Mouse (Mus musculus) cerebellum, adult (tissue): ENCODE results near the gene Mark3.

Experiments used
- ATAC-seq: cut with Nextera tagmentation; 2 replicates; pipeline ENCODE4 v1.9.2; 2017; ENCODE audit warnings: mild to moderate bottlenecking, moderate library complexity, mixed read lengths; ENCODE audit not compliant: insufficient number of reproducible peaks, low FRiP score, low TSS enrichment

Mark3 gene

DNA sequence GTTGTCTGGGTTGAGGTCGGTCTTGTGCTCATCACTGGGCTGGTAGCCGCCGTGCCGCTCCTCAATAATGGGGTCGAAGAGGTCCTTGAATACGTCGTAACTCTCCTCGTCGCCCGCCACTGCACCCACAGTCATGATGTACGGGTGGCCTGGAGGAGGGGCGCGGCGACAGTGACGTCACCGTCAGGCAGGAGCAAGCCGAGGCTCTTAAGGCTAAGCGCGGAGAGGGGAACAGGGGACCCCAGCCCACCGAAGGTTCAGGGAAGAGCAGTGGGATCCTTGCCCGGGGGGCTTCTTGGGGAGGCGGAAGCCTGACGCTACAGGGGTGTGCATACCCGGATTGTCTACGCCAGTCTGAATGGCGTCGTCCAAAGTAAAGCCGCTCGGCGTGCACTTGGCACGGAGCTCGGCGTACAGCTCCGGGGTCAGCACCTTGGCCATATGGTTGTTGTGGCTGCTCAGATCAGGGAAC lies 97.1 kb downstream of the Mark3 start:
- ATAC-seq = peak; percentile 19; the same call in 1 of the 2 replicates

GRCm38 (mm10) chr12:111672176-111672575 lies 97.9 kb downstream of the Mark3 start, which contains the start of gene Ckb:
Gene Ckb, minus strand, starts transcription at chr12:111672338.
- ATAC-seq = peak; percentile 74

- ATAC-seq = peak; percentile 11; the same call in 1 of the 2 replicates
Observed at GRCm38 (mm10) chr12:111672581-111672980, 98.3 kb downstream of the Mark3 start.

DNA sequence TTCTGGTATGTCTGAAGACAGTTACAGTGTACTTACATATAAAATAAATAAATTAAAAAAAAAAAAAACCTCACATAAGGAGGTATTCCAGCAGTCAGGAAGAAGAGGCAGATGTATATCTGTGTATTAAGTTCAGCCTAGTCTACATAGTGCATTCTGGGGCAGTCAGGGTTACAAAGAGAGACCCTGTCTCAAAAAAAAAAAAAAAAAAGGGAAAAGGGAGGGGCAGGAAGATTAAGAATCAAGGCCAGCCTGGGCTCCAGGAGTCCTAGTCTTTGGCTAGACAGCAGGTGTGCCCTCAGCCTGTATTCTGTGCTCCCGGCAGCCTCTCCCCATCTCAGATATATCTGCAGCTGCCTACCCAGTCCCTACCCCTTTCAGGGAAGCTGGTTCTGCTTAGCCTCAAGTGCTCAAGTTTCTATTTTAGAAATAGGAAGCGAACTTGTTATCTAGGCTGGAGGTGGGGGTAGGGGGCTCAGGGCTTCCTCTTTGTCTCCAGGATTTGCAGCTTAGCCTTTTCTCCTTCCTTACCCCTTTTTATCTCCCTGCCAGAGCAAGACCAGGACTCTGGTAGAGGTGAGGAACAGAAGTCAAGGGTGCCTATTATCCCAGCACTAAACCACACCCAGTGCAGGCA lies 100.6 kb downstream of the Mark3 start:
- no peak for ATAC-seq

GRCm38 (mm10) chr12:111675797-111676580 lies 101.7 kb downstream of the Mark3 start:
- no peak for ATAC-seq

- ATAC-seq = no peak
Observed at GRCm38 (mm10) chr12:111677421-111677820, 103.1 kb downstream of the Mark3 start.

- peak; percentile 63 for ATAC-seq
Observed at GRCm38 (mm10) chr12:111677882-111678669, 103.8 kb downstream of the Mark3 start, which contains the start of gene Trmt61a. Gene Trmt61a, plus strand, starts transcription at chr12:111678105.

- no peak for ATAC-seq
Observed at GRCm38 (mm10) chr12:111678670-111678933, 104.3 kb downstream of the Mark3 start.

DNA sequence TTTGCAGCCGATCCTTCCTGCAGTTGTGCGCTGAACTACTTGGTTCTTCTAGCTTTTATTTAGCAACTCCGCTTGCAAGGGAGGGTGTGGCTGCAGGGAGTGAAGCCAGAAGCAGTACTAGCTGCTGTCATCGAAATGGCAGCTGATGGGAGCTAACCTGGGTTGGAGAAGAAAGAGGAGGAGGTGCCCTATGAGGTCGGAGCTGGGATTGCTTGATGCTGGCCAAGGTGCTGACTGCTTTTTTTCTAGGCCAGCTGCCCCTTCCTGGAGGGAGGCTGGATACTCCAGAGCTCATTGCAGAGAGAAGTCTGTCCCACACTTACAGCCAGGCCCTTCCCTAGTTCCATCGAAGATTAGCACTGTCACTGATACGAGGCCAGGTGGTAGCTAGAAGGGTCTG lies 104.7 kb downstream of the Mark3 start:
- ATAC-seq = no peak

- no peak for ATAC-seq
Observed at GRCm38 (mm10) chr12:111680661-111681060, 106.3 kb downstream of the Mark3 start.

DNA sequence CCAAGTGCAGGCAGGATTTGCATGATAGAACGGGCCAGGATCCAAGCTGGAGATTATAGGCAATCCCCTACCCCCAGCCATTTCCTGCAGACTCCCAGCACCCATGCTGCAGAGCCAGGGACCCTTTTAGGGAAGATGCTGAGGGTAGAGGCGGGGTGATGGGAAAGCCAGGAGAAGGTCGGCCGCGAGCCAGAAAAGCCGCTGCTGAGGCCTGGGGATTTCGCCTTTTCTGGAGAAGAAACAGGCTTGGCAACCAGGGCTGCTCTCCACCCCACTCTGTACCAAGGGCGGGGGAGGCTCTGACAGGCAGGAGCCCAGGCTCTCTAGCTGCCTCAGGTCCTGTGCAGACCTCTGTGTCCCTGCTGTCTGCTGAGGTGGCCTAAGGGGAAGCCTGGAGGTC lies 107.0 kb downstream of the Mark3 start:
- ATAC-seq = no peak

DNA sequence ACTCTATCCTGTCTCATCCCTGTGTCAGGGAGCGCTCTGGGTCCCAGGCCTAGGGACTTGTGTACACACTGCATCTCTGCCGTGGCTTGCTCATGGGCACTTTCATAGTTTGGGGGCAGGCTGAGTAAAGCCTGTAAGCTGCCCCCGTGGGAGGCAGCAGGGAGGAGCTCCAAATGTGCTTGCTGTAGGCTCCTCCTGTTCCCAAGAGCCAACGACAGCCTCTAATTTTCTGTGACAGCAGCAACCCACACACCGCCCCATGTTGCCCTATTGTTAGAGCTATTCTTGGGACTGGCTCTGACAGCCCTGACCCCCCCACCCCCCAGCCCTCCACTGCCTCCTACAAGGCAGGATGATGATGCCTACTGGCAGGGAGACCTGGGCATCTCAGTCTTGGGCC lies 107.7 kb downstream of the Mark3 start:
- no peak for ATAC-seq

GRCm38 (mm10) chr12:111682806-111683205 lies 108.5 kb downstream of the Mark3 start:
- no peak for ATAC-seq

GRCm38 (mm10) chr12:111686390-111686789 lies 112.1 kb downstream of the Mark3 start:
- ATAC-seq = no peak

DNA sequence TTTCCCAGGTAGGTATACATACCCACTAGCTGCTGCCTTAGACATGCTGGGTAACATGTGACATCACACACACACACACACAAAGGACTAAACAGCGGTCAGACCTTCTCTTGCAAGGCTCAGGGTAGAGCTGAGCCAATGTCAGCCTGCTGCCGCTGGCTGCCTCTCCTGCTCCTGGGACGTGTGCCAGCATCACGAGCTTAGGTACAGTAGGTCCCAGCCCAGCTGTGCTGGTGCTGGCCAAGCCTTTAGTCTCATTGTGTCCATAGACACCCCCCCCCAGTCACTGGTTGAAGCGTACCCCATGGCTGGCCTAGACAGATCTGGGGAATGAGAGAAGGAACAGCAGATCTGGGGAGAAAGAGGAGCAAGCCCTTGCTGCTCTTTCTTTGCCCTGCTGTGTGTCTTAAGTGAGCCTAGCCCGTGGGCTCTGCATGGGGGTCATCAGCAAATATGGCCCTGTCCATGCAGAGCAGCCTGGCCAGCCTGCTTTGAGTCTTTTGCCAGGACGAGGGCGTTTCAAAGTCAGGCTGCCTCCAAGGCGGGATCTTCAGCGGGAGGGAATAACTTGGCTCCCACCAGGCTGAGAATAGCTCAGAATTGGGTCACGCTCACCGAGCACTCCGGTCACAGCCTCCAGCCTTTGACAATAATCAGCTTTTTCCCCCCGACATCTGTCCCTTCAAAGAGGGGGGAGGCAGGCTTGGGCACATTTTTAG lies 113.2 kb downstream of the Mark3 start:
- peak; percentile 71 for ATAC-seq

GRCm38 (mm10) chr12:111688069-111688428 lies 113.7 kb downstream of the Mark3 start:
- no peak for ATAC-seq

DNA sequence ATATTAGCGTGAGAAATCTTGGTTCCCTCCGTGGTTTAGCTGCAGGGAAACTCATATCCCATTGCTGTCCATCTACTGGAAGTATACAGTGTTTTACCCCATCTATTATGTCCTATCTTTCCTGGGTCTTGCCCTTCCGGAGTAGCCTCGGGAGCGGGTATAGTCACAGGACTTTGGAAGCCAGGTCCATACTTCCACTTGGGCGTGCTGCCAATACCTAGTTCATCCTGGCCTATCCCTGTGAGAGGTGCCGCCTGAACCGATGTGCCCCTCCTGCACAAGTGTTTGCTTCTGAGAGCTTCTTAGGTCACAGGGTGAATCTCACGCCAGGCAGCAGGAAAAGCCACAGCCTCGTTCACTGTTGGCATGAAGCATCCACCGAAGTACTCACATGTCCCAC lies 115.1 kb downstream of the Mark3 start:
- no peak for ATAC-seq

- ATAC-seq = no peak
Observed at GRCm38 (mm10) chr12:111691346-111691872, 117.1 kb downstream of the Mark3 start.

GRCm38 (mm10) chr12:111692899-111693298 lies 118.6 kb downstream of the Mark3 start:
- ATAC-seq = no peak
